Mouse (Mus musculus) limb, embryonic 15.5 days (tissue): ENCODE measurements around the gene Fmnl2. TPM values are rescaled to one million over a fixed set of nuclear protein-coding genes. Genes with fewer than 3 reads are reported as not detected.
A peak's percentile ranks its signal among the peaks of the same experiment; 100 is the strongest.

ENCODE experiments used
- ATAC-seq: fragments of 200-750 bp; cut with Nextera tagmentation; 2 replicates; pipeline ENCODE4 v1.8.0; 2017; ENCODE audit warnings: low read depth, moderate TSS enrichment; ENCODE audit not compliant: insufficient number of reproducible peaks, low FRiP score, low TSS enrichment
- H3K27ac ChIP-seq: fragments of 300-500 bp; sonication (generic); 2 replicates; pipeline ENCODE4 v1.5.1; 2015; ENCODE audit warnings: moderate library complexity, mild to moderate bottlenecking, inconsistent platforms
- H3K27me3 ChIP-seq: fragments of 300-500 bp; sonication (generic); 2 replicates; pipeline ENCODE4 v1.6.1; 2015; ENCODE audit warnings: inconsistent platforms
- H3K36me3 ChIP-seq: fragments of 300-500 bp; sonication (generic); 2 replicates; pipeline ENCODE4 v1.6.1; 2015; ENCODE audit warnings: inconsistent platforms
- H3K4me1 ChIP-seq: fragments of 300-500 bp; sonication (generic); 2 replicates; pipeline ENCODE4 v1.6.1; 2015; ENCODE audit warnings: inconsistent platforms
- H3K4me2 ChIP-seq: fragments of 300-500 bp; sonication (generic); 2 replicates; pipeline ENCODE4 v1.6.1; 2015; ENCODE audit warnings: mild to moderate bottlenecking, inconsistent platforms
- H3K4me3 ChIP-seq: fragments of 300-500 bp; sonication (generic); 2 replicates; pipeline ENCODE4 v1.5.1; 2015; ENCODE audit warnings: mild to moderate bottlenecking, inconsistent platforms
- H3K9ac ChIP-seq: fragments of 300-500 bp; sonication (generic); 2 replicates; pipeline ENCODE4 v1.6.1; 2015; ENCODE audit warnings: inconsistent platforms
- H3K9me3 ChIP-seq: fragments of 300-500 bp; sonication (generic); 2 replicates; pipeline ENCODE4 v1.6.1; 2016; ENCODE audit warnings: inconsistent platforms
- WGBS: fragments of 180-500 bp; shearing (Covaris S2); methylation state at CpG from one replicate; pipeline ENCODE4 v1.1.7; 2015; 5-methylcytosine and 5-hydroxymethylcytosine counted together
- polyA plus RNA-seq: library from polyadenylated mRNA; unstranded; fragments of >200 nt; fragmentation: Nextera tagmentation; extraction: Ambion mirVana; gene quantifications from 2 replicates; pipeline ENCODE4 v1.2.1, GENCODE M21; 2015

The Fmnl2 gene
- polyA plus RNA-seq, 1 experiment from 2014 or later, result 9.4 TPM

- H3K4me1 ChIP-seq, result peaks cover 23% of the 10 kb centered on the region
- no peak overlapping the region for H3K27ac ChIP-seq
- no peak overlapping the region for H3K4me3 ChIP-seq
- no peak for ATAC-seq
- H3K9ac ChIP-seq, result no peak overlapping the region
- no peaks in the 10 kb centered on the region for H3K27me3 ChIP-seq
- no peaks in the 10 kb centered on the region for H3K36me3 ChIP-seq
- WGBS, result 61% methylated on average over 2 of the region's 2 CpGs
- no peak overlapping the region for H3K4me2 ChIP-seq
- no peaks in the 10 kb centered on the region for H3K9me3 ChIP-seq
These were observed 88.4 kb downstream of the Fmnl2 start for GRCm38 (mm10) chr2:52946074-52946473.

GRCm38 (mm10) chr2:52946524-52947186, 89.0 kb downstream of the Fmnl2 start:
- H3K4me2 ChIP-seq, result no peak overlapping the region
- no peaks in the 10 kb centered on the region for H3K9me3 ChIP-seq
- WGBS, result 53% methylated on average over 11 of the region's 11 CpGs
- peaks cover 23% of the 10 kb centered on the region for H3K4me1 ChIP-seq
- no peak for ATAC-seq
- H3K27me3 ChIP-seq, result no peaks in the 10 kb centered on the region
- no peak overlapping the region for H3K4me3 ChIP-seq
- H3K36me3 ChIP-seq, result no peaks in the 10 kb centered on the region
- H3K27ac ChIP-seq, result no peak overlapping the region
- no peak overlapping the region for H3K9ac ChIP-seq

GRCm38 (mm10) chr2:52948406-52948805, 90.7 kb downstream of the Fmnl2 start:
- Histone ChIP-seq H3K36me3 (no peaks in the 10 kb centered on the region), H3K4me3 (no peak overlapping the region), H3K27ac (no peak overlapping the region), H3K4me2 (no peak overlapping the region), H3K27me3 (no peaks in the 10 kb centered on the region), H3K4me1 (peaks cover 28% of the 10 kb centered on the region), H3K9ac (no peak overlapping the region), H3K9me3 (no peaks in the 10 kb centered on the region)
- ATAC-seq, result no peak
- WGBS, result 96% methylated on average over 3 of the region's 3 CpGs

DNA sequence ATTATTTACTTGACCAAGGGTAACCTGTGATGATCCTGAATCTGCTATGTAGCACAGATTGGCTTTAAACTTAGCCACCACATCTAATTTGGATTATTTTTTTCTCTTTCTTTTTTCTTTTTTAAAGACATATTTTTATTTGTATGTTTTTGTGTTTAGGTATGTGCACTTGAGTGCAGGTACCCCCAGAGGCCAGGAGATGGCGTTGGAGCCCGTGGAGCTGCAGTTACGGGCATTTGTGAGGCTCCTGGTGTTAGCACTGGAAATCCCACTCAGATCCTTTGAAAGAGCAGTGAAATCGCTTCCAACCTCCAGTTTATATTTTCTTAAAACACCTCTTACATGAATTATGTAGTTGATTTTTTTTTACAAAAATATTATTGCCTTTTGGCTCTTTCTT, 91.9 kb downstream of the Fmnl2 start:
- Histone ChIP-seq H3K4me2 (no peak overlapping the region), H3K4me3 (no peak overlapping the region), H3K36me3 (no peaks in the 10 kb centered on the region), H3K27me3 (no peaks in the 10 kb centered on the region), H3K4me1 (peaks cover 23% of the 10 kb centered on the region), H3K9me3 (no peaks in the 10 kb centered on the region), H3K9ac (no peak overlapping the region), H3K27ac (no peak overlapping the region)
- WGBS, result 77% methylated on average over 4 of the region's 4 CpGs
- no peak for ATAC-seq

GRCm38 (mm10) chr2:52950226-52950625, 92.6 kb downstream of the Fmnl2 start:
- Histone ChIP-seq H3K9ac (no peak overlapping the region), H3K36me3 (no peaks in the 10 kb centered on the region)
- no peak for ATAC-seq

GRCm38 (mm10) chr2:52952202-52952730, 94.6 kb downstream of the Fmnl2 start:
- H3K4me1 ChIP-seq, result peaks cover 20% of the 10 kb centered on the region
- WGBS, result 76% methylated on average over 6 of the region's 6 CpGs
- ATAC-seq, result no peak

More at GRCm38 (mm10) chr2:52950226-52950625, 92.6 kb downstream of the Fmnl2 start:
- no peaks in the 10 kb centered on the region for H3K9me3 ChIP-seq
- H3K4me3 ChIP-seq, result no peak overlapping the region
- no peak overlapping the region for H3K4me2 ChIP-seq
- 66% methylated on average over 4 of the region's 4 CpGs for WGBS
- H3K27ac ChIP-seq, result peak overlapping the region; percentile 18; the same call in 1 of the 2 replicates
- H3K27me3 ChIP-seq, result no peaks in the 10 kb centered on the region
- peaks cover 28% of the 10 kb centered on the region for H3K4me1 ChIP-seq

DNA sequence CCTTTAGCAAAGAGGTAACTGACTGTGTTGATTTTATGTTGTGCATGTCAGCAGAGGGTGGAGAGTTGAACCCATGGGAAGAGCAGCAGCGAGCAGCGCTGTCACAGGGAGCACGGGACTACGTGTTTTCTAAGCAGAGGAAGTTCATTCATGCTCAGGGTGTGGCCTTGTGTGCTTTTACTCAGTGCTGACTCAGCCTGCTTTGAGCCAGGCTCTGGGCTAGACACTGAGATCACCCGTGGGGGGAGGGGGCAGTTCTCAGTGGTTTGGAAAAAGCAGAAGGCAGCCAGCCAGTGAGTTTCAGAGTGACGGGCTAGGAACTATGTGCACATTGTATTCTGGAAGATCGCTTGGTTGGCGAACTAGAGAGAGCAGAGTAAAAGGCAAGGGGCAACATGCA, 97.4 kb downstream of the Fmnl2 start:
- no peak overlapping the region for H3K9ac ChIP-seq
- peak; percentile 55 for ATAC-seq
- 0 out of 2 replicates have a peak overlapping the region, but pooled peaks have one; percentile 47 for H3K27ac ChIP-seq
- no peak overlapping the region for H3K4me2 ChIP-seq
- H3K27me3 ChIP-seq, result no peaks in the 10 kb centered on the region
- no peaks in the 10 kb centered on the region for H3K9me3 ChIP-seq
- 51% methylated on average over 8 of the region's 8 CpGs for WGBS
- H3K36me3 ChIP-seq, result no peaks in the 10 kb centered on the region
- H3K4me3 ChIP-seq, result no peak overlapping the region
- H3K4me1 ChIP-seq, result peaks cover 44% of the 10 kb centered on the region

More at GRCm38 (mm10) chr2:52952202-52952730, 94.6 kb downstream of the Fmnl2 start:
- no peak overlapping the region for H3K27ac ChIP-seq
- no peak overlapping the region for H3K4me2 ChIP-seq
- no peak overlapping the region for H3K9ac ChIP-seq
- no peak overlapping the region for H3K4me3 ChIP-seq
- no peaks in the 10 kb centered on the region for H3K9me3 ChIP-seq
- H3K36me3 ChIP-seq, result no peaks in the 10 kb centered on the region
- H3K27me3 ChIP-seq, result no peaks in the 10 kb centered on the region

DNA sequence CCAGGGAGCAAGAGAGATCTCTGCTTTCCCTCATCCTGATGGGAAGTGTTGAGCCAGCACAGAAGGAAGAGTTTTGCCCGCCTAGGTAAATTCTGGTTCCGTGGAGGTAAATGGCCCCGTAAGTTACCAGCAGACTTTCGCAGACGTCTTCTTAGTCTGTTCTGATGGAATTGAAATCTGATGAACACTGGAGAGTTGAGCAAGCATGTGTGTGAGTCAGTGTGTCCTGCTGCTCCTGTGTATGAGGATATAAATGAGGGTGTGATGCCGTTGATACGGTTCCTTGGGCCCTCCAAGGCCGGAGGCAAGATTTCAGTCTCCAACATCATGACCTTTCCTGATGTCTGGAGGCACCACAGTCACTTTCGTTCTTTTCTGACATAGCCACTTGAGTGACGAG, 98.2 kb downstream of the Fmnl2 start:
- Histone ChIP-seq H3K4me3 (no peak overlapping the region), H3K9me3 (no peaks in the 10 kb centered on the region), H3K4me1 (peaks cover 45% of the 10 kb centered on the region), H3K36me3 (no peaks in the 10 kb centered on the region), H3K27me3 (no peaks in the 10 kb centered on the region), H3K9ac (no peak overlapping the region), H3K4me2 (no peak overlapping the region), H3K27ac (no peak overlapping the region)
- no peak for ATAC-seq
- WGBS, result 83% methylated on average over 10 of the region's 10 CpGs

DNA sequence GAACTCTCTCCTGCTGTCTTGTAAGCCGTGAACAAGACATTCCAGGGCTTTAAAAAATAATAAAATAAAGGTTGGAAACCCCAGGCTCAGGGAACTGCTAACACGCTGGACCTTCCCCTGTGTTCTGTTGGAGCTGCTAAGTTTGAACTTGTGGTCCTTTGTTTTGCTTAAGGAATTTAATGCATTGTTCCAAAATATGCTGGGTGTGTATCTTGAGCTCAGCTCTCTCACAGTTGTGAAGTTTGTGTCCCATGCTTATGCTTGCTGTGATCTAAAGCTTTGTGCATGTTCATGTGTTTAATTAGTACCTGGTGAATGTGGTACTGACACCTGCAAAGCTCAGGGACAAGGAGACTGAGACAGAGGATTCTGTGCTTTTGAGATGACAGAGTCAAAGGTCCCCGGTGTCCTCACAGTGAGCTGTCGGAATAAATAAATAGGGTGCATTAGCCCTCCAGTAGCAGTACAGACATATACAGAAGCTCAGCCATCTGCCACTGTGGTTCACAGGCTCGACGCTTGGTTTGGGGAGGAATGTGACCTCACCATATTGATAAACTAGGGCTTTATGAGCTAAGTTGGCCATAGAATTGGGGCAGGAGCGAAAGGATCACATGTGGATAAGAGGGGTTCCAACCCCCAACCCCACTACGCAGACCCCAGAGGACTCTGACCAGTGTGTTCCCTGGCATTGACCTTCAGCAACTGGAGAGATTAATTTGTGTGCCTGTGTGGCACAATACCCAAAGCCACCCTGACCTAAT, 100.3 kb downstream of the Fmnl2 start:
- no peak for ATAC-seq
- Histone ChIP-seq H3K27ac (peak overlapping the region; percentile 54; the same call in 1 of the 2 replicates), H3K4me3 (no peak overlapping the region), H3K27me3 (no peaks in the 10 kb centered on the region), H3K36me3 (no peaks in the 10 kb centered on the region), H3K9me3 (no peaks in the 10 kb centered on the region), H3K4me1 (peaks cover 45% of the 10 kb centered on the region), H3K4me2 (no peak overlapping the region), H3K9ac (no peak overlapping the region)
- 49% methylated on average over 8 of the region's 8 CpGs for WGBS

DNA sequence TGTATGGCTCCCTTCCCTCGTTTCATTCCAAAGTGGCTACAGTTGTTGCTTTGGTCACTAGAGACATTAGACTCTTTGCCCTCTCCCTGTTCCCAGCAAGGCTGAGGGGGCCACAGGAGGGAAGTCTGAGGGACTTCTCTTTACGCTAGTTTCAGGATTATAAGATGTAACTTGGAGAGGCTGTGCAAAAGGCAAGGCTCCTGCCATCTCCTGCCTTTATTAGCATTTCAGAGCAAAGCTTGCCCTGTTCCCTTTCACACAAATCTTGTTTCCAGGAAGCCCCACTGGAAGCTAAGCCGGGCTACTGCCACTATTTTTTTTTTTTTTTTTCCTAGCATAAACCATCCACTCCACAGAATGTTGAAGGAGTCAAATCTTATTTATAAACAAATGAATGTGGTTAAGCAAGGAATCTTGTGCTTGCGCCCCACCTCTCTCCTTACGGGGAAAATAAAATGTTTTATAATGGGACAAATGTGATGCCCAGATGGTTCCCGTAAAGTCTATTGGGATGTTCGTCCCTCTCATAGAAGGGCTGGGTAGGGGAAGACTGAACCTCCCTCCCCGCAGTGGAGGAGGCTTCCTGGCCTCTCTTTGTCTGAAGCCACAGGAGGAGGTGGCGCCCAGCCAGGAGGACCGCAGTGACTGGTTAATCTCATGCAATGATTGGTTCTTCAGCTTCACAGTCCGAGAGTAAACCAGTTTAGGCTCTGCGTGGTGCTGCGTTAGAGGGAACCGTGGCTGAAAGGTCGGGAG, 101.1 kb downstream of the Fmnl2 start:
- 9% methylated on average over 15 of the region's 15 CpGs for WGBS
- Histone ChIP-seq H3K4me1 (peaks cover 51% of the 10 kb centered on the region), H3K9me3 (no peaks in the 10 kb centered on the region), H3K4me2 (peak overlapping the region; percentile 37), H3K27me3 (no peaks in the 10 kb centered on the region), H3K4me3 (peak overlapping the region; percentile 4; the same call in 1 of the 2 replicates), H3K27ac (peak overlapping the region; percentile 54; the same call in 1 of the 2 replicates), H3K9ac (no peak overlapping the region), H3K36me3 (no peaks in the 10 kb centered on the region)
- ATAC-seq, result no peak

DNA sequence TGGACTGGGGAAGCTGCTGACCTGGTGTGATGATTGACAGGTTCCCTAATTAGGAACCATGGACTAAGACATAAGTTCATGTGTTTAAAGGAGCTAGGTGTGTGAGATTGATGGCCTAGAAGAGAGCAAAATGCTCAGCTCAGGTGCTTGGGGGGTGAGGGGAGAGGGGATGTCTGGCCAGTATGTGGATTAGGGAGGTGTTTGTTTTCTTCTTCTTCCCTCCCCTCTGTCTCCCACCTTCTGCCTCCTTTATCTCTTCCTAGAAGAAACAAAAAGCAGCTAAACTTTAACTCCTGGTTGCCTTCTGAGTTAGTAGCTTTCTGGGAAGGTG, 101.6 kb downstream of the Fmnl2 start:
- peaks cover 54% of the 10 kb centered on the region for H3K4me1 ChIP-seq
- ATAC-seq, result no peak
- H3K9ac ChIP-seq, result no peak overlapping the region

More for the DNA sequence above, 101.6 kb downstream of the Fmnl2 start:
- peak overlapping the region; percentile 4; the same call in 1 of the 2 replicates for H3K4me3 ChIP-seq
- H3K27me3 ChIP-seq, result no peaks in the 10 kb centered on the region
- H3K27ac ChIP-seq, result 0 out of 2 replicates have a peak overlapping the region, but pooled peaks have one; percentile 9
- H3K4me2 ChIP-seq, result peak overlapping the region; percentile 37
- no peaks in the 10 kb centered on the region for H3K9me3 ChIP-seq
- no peaks in the 10 kb centered on the region for H3K36me3 ChIP-seq
